Mouse (Mus musculus) cerebellum, adult 2 months (tissue): ENCODE measurements at regions not wholly inside any gene's neighbourhood (a gene's known extent, or its start where the extent isn't known, plus 50 kb on each side); places are given as distances from the start of the nearest gene placed in this dataset.

Source experiments
- CTCF ChIP-seq: fragments of 200-500 bp; IDR thresholded peaks from 2 replicates; pipeline ENCODE4 v1.5.1; 2011; ENCODE audit warnings: low read depth, mild to moderate bottlenecking, control low read depth, low read length, moderate library complexity, borderline replicate concordance; ENCODE audit not compliant: insufficient read depth
- POLR2A ChIP-seq: fragments of 200-500 bp; IDR thresholded peaks from 2 replicates; pipeline ENCODE4 v1.6.1; 2011; ENCODE audit warnings: low read length, control low read depth, borderline replicate concordance; ENCODE audit not compliant: insufficient read depth

GRCm38 (mm10) chr4:55583589-55583988 lies 51.3 kb upstream of the Klf4 start:
- TF ChIP-seq CTCF, result no peak
- TF ChIP-seq POLR2A, result no peak
